Mouse (Mus musculus): ENCODE data around the gene Ccl5.
"Not testable (repeated sequence)": the region's sequence is repeated elsewhere in the genome, so short reads cannot be mapped to it uniquely, and the experiment has no call there.

Ccl5 gene

DNA sequence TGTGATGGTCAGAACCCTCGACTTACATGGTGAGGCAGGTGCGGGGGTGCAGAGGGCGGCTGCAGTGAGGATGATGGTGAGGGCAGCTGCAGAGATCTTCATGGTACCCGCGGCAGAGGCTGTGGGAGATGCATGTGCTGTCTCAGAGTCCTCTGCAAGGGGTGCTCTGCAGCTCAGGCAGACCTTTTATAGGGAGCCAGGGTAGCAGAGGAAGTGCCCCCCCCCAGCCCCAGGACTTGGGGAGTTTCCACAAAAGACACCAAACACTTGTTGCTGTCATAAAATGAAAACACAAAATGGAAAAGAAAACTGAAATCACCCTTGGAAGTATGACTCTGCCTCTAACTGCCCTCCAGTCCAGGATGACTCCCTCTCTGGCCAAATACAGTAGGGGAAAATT is at the start of gene Ccl5:
Gene Ccl5, minus strand, starts transcription at position 159 of the 400 bp plus-strand sequence.
- DNase-seq (ENCODE audit: low spot score), result no peak

GRCm38 (mm10) chr11:83578999-83579398 is 48.7 kb upstream of the Ccl5 start:
- DNase-seq (ENCODE audit: low spot score), result no peak

GRCm38 (mm10) chr11:83578186-83578760 is 48.0 kb upstream of the Ccl5 start, which contains the start of gene Ccl9:
TSS of gene Ccl9 (minus strand) at chr11:83578636.
- DNase-seq (ENCODE audit: low spot score), result peak; percentile 23

GRCm38 (mm10) chr11:83576927-83577555 is 46.7 kb upstream of the Ccl5 start:
- no peak for DNase-seq (ENCODE audit: low spot score)

GRCm38 (mm10) chr11:83572834-83573233 is 42.5 kb upstream of the Ccl5 start:
- no peak for DNase-seq (ENCODE audit: low spot score)

GRCm38 (mm10) chr11:83572223-83572622 is 41.9 kb upstream of the Ccl5 start:
- DNase-seq (ENCODE audit: low spot score), result peak; percentile 44

GRCm38 (mm10) chr11:83570189-83570588 is 39.9 kb upstream of the Ccl5 start:
- no peak for DNase-seq (ENCODE audit: low spot score)

GRCm38 (mm10) chr11:83569249-83569648 is 38.9 kb upstream of the Ccl5 start:
- no peak for DNase-seq (ENCODE audit: low spot score)

DNA sequence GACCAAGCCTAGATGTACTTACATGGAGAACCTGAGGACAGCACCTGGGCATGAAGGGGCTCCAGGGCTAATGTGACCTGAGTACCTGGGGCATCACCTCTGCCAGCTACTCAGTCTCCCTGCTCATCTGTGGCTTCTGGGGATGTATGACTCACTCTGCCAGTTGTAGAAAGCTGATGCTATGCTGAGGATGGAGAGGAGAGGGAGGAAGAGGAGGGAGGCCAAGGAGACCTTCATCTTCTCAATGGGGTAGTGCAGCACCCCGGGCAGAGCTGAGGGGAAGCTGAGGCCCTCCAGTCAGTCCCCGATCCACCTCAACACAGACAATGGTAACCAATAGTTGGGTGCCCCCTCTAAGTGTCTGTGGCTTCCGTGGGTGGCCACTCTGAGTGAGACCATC is 38.5 kb upstream of the Ccl5 start:
- DNase-seq (ENCODE audit: low spot score), result no peak

DNA sequence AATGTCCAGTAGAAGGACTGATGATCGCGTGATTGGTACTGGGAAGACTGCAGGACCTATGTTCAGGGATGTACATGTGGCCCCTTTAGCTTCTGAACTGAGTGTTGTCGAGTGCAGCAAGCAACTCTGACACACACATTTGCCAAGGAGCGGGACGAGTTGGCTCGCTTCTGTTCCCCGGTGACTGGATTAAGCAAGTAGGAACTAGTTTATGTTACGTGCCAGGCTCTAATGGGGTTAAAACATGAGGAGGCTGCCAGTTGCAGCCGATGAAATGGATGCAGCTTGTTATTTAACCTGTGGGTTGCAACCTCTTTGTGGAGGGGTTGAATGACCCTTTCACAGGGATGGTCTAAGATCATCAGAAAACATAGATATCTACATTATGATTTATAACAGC is 37.7 kb upstream of the Ccl5 start:
- no peak for DNase-seq (ENCODE audit: low spot score)

- DNase-seq (ENCODE audit: low spot score), result no peak
These were observed 37.0 kb upstream of the Ccl5 start for GRCm38 (mm10) chr11:83567311-83567710.

- DNase-seq (ENCODE audit: low spot score), result no peak
These were observed 36.3 kb upstream of the Ccl5 start for GRCm38 (mm10) chr11:83566617-83567016.

- DNase-seq (ENCODE audit: low spot score), result no peak
These were observed 33.4 kb upstream of the Ccl5 start for GRCm38 (mm10) chr11:83563754-83564153.

GRCm38 (mm10) chr11:83562311-83562887 is 32.1 kb upstream of the Ccl5 start:
- DNase-seq (ENCODE audit: low spot score), result no peak

GRCm38 (mm10) chr11:83560405-83560804 is 30.1 kb upstream of the Ccl5 start:
- no peak for DNase-seq (ENCODE audit: low spot score)

- no peak for DNase-seq (ENCODE audit: low spot score)
These were observed 26.8 kb upstream of the Ccl5 start for GRCm38 (mm10) chr11:83557074-83557473.

GRCm38 (mm10) chr11:83556085-83556781 is 25.9 kb upstream of the Ccl5 start:
- peak; percentile 59 for DNase-seq (ENCODE audit: low spot score)

DNA sequence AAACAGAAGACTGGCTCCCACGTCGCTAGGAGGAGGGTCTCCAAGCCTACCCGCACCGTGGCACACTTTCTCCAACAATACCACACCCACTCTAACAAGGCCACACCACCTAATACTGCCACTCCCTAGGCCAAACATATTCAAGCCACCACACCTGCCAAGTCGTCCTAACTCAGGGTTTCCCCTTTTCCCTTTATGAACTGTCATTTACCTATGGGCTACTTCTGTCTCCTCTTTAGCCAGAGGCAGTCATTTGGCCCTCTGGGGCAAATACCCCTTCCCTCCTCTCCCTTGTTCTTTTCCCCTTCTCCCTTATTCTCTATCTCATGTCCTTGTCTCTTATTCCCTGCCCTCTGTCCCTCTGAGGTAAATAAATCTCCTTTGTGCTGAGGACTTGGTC is 21.4 kb upstream of the Ccl5 start:
- DNase-seq (ENCODE audit: low spot score), result no peak

- not testable (repeated sequence) for DNase-seq (ENCODE audit: low spot score)
These were observed 20.7 kb upstream of the Ccl5 start for GRCm38 (mm10) chr11:83551037-83551436.

GRCm38 (mm10) chr11:83550186-83550632 is 19.9 kb upstream of the Ccl5 start:
- no peak for DNase-seq (ENCODE audit: low spot score)

DNA sequence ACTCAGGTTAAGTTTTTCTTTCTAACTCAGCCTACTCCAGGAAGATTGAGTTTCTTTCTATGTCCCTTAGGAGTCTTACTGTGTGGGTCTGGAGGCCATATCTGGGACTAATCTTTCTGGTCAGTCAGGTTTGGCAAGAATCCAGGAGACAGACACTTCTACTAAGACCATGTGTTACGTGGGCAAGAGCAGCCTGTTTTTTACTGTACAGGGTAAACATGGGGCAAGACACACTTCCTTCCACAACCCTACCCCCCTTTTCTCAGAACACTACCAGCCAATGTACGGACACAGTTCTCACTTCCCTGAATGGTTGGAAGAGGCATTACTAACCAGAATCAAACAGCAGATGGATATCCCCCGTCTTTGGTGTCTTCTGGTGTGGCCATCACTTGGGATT is 13.9 kb upstream of the Ccl5 start:
- no peak for DNase-seq (ENCODE audit: low spot score)

GRCm38 (mm10) chr11:83541415-83541814 is 11.1 kb upstream of the Ccl5 start:
- DNase-seq (ENCODE audit: low spot score), result no peak

DNA sequence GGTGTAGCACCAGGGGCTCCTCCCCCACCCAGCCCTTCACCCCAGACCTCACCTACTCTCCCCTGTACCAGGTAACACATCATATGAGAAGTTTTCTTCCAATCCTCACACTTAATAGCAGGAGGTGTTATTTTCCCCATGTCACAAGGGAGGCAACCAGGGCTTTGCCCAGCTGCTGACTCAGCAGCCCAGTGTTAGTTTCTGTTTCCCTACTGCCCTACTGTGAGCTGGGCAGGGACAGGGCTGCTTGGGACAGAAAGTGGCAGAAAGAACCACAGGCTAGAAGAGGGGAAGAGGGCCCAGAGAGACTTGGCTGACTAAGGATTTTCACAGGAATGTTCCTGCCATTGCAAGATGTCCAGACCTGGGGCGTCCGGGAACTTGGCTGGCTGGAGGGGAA is 10.6 kb upstream of the Ccl5 start:
- no peak for DNase-seq (ENCODE audit: low spot score)

Data from lung, postnatal 25 days (tissue).